Mouse (Mus musculus) E14TG2a.4 (cell line): ENCODE measurements at regions not wholly inside any gene's neighbourhood (a gene's known extent, or its start where the extent isn't known, plus 50 kb on each side); places are given as distances from the start of the nearest gene placed in this dataset.

Source experiments
- CTCF ChIP-seq: conservative IDR thresholded peaks from 2 replicates; pipeline ENCODE4 v1.5.1; 2014; ENCODE audit warnings: low read length
- POU5F1 ChIP-seq: IDR thresholded peaks from 2 replicates; pipeline ENCODE4 v1.6.1; 2014; ENCODE audit warnings: low read length, borderline replicate concordance

DNA sequence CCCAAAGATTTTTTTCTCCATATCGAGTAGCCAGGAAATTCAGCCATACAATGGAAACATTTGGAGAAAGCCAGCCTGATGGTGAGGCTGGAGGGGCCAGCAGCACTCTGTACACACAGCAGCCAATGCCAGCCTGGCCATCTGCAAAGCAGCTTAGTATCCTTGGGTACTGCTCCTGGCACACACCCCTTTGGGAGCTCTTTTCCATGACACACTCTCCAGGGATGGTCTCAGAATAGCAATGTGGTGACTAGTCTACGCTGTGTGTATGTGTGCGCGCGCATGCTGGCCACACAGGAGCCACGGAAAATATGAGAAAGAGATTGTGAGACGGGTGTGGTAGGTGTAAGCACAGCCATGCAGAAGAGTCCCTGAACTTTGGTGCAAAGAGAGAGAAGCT, 66.4 kb upstream of the Fat4 start:
- TF ChIP-seq CTCF, result no peak
- no peak for TF ChIP-seq POU5F1
